ENCODE assay signal across 7 mouse cellular contexts in genomic region chr11:66905617-66906384, GRCm38 (mm10). TPM values are rescaled to one million over a fixed set of nuclear protein-coding genes. Genes with fewer than 3 reads are reported as not detected.
DNase-seq lines count a peak whose midpoint lies in the region; ATAC-seq and TF ChIP-seq lines count a peak whose summit lies in the region.

No protein-coding gene starts in this region.

- no peak overlapping the region for H3K4me3 ChIP-seq in intestine, postnatal 0 days (ENCODE audit: low read depth, low read length)
- H3K4me3 ChIP-seq in midbrain, embryonic 12.5 days, result no peak overlapping the region

- intact Hi-C loops in left cerebral cortex, postnatal 36 days (cut with DNase I), result loop anchor here (1.0 to 5.0 kb wide), 3 partner anchors 78 to 182 kb away; no protein-coding TSS in a partner anchor

- ATAC-seq in intestine, postnatal 0 days, result peak; percentile 75
- ATAC-seq in midbrain, embryonic 12.5 days (ENCODE audit: low FRiP score, low read depth), result peak; percentile 75; the same call in 1 of the 2 replicates

- H3K36me3 ChIP-seq in intestine, postnatal 0 days (ENCODE audit: control insufficient read depth, insufficient read depth), result no peaks in the 10 kb centered on the region
- H3K36me3 ChIP-seq in midbrain, embryonic 12.5 days, result no peaks in the 10 kb centered on the region

- no peak overlapping the region for H3K27ac ChIP-seq in intestine, postnatal 0 days (ENCODE audit: low read depth, low read length)
- no peak overlapping the region for H3K27ac ChIP-seq in midbrain, embryonic 12.5 days (replicated peaks)

- no peaks in the 10 kb centered on the region for H3K27me3 ChIP-seq in intestine, postnatal 0 days (replicated peaks; ENCODE audit: control insufficient read depth, insufficient read depth, low read length)
- H3K27me3 ChIP-seq in midbrain, embryonic 12.5 days, result peaks cover 12% of the 10 kb centered on the region

- no peaks in the 10 kb centered on the region for H3K9me3 ChIP-seq in intestine, postnatal 0 days (ENCODE audit: control insufficient read depth)
- no peaks in the 10 kb centered on the region for H3K9me3 ChIP-seq in midbrain, embryonic 12.5 days

- peak overlapping the region; percentile 32 for H3K4me2 ChIP-seq in intestine, postnatal 0 days (replicated peaks; ENCODE audit: low read depth)
- peak overlapping the region; percentile 44 for H3K4me2 ChIP-seq in midbrain, embryonic 12.5 days (replicated peaks)

- 18% methylated on average over 21 of the region's 21 CpGs for WGBS in intestine, postnatal 0 days
- 12% methylated on average over 21 of the region's 21 CpGs for WGBS in midbrain, embryonic 12.5 days

- H3K4me1 ChIP-seq in intestine, postnatal 0 days (replicated peaks; ENCODE audit: control insufficient read depth, insufficient read depth, low read length), result no peaks in the 10 kb centered on the region
- H3K4me1 ChIP-seq in midbrain, embryonic 12.5 days, result 0 out of 2 replicates have a peak, but pooled peaks cover 6% of the 10 kb centered on the region

- H3K9ac ChIP-seq in intestine, postnatal 0 days (ENCODE audit: low read depth, low read length), result peak overlapping the region; percentile 22; the same call in 1 of the 2 replicates
- peak overlapping the region; percentile 31; the same call in 1 of the 2 replicates for H3K9ac ChIP-seq in midbrain, embryonic 12.5 days (replicated peaks)

- peak; percentile 96 for TF ChIP-seq CTCF in intestine, postnatal 0 days (IDR thresholded peaks at IDR 0.05; ENCODE audit: low read depth)

- peak; percentile 84 for DNase-seq in adrenal gland, postnatal 10 days
- peak; percentile 90 for DNase-seq in embryo, embryonic 11 days
- peak; percentile 65 to 78 for DNase-seq in gastrocnemius, postnatal 4 days (ENCODE audit: low spot score in 2 of 2)
- peak; percentile 73 to 75 for DNase-seq in left cerebral cortex, postnatal 36 days (ENCODE audit: low spot score in 2 of 2)
- peak; percentile 21 to 55 for DNase-seq in spleen, postnatal 14 days (ENCODE audit: low spot score in 2 of 2)

RNA-seq across cellular contexts. Expression of gene Pirt, which starts 6.0 kb away (rescaled TPM):
- total RNA-seq in adrenal gland, postnatal 10 days (2021), result 10 to 100 TPM in 1 of 2 experiments, 1 to 10 TPM in 1; 9.6 to 15.7 TPM
- total RNA-seq in gastrocnemius, postnatal 4 days (2021), result under 1 TPM; 0.05 to 0.12 TPM
- polyA plus RNA-seq in intestine, postnatal 0 days (2015; fragmentation: Nextera tagmentation; extraction: Ambion mirVana), result 4.0 and 4.7 TPM in 2 replicates
- under 1 TPM in 1 of 2 experiments, not detected in 1; 0.20 TPM for total RNA-seq in left cerebral cortex, postnatal 36 days (2021)
- 0.85 and 0.98 TPM in 2 replicates for polyA plus RNA-seq in midbrain, embryonic 12.5 days (2016; fragmentation: Nextera tagmentation; extraction: Ambion mirVana)

RNA-seq across cellular contexts. Expression of gene Tmem238l, which starts 50.6 kb away (rescaled TPM):
- total RNA-seq in adrenal gland, postnatal 10 days (2021), result not detected
- not detected for total RNA-seq in gastrocnemius, postnatal 4 days (2021)
- 10.5 and 11.2 TPM in 2 replicates for polyA plus RNA-seq in intestine, postnatal 0 days (2015; fragmentation: Nextera tagmentation; extraction: Ambion mirVana)
- not detected for total RNA-seq in left cerebral cortex, postnatal 36 days (2021)
- polyA plus RNA-seq in midbrain, embryonic 12.5 days (2016; fragmentation: Nextera tagmentation; extraction: Ambion mirVana), result not detected in 2 replicates

Comparison
In these comparisons a context has a peak if more than half of its experiments do, and no peak if none do; other contexts are left out.
1. DNase-seq: peak in every context shown above with its lines; median percentile 90 in embryo, embryonic 11 days; 84 in adrenal gland, postnatal 10 days; 74 in left cerebral cortex, postnatal 36 days; 72 in gastrocnemius, postnatal 4 days; 38 in spleen, postnatal 14 days.
2. RNA of gene Pirt, which starts 6.0 kb away (total RNA-seq): 9.6 to 15.7 TPM in adrenal gland, postnatal 10 days; 0.20 TPM in left cerebral cortex, postnatal 36 days and 0.05 to 0.12 TPM in gastrocnemius, postnatal 4 days; every median in the first group is over 4 times any median in the second.